Mouse (Mus musculus): ENCODE measurements at regions not wholly inside any gene's neighbourhood (a gene's known extent, or its start where the extent isn't known, plus 50 kb on each side); places are given as distances from the start of the nearest gene placed in this dataset.

- Histone ChIP-seq H3K9ac (no peak overlapping the region), H3K27me3 (replicated peaks) (no peaks in the 10 kb centered on the region), H3K36me3 (replicated peaks) (no peaks in the 10 kb centered on the region), H3K4me1 (peaks cover 21% of the 10 kb centered on the region), H3K4me2 (no peak overlapping the region), H3K4me3 (no peak overlapping the region), H3K9me3 (no peaks in the 10 kb centered on the region), H3K27ac (no peak overlapping the region)
- ATAC-seq (replicated peaks): no peak
Observed at GRCm38 (mm10) chr13:110570386-110570785, 175.5 kb downstream of the Plk2 start.

GRCm38 (mm10) chr13:110573360-110574065 lies 178.7 kb downstream of the Plk2 start:
- H3K27ac ChIP-seq: peak overlapping the region; percentile 80
- H3K4me3 ChIP-seq: no peak overlapping the region
- no peaks in the 10 kb centered on the region for H3K27me3 ChIP-seq (replicated peaks)
- no peak overlapping the region for H3K9ac ChIP-seq
- peak overlapping the region; percentile 7; the same call in 1 of the 2 replicates for H3K4me2 ChIP-seq
- peak; percentile 83 for ATAC-seq (replicated peaks)
- H3K9me3 ChIP-seq: no peaks in the 10 kb centered on the region
- 29% methylated on average over 7 of the region's 7 CpGs for WGBS
- peaks cover 28% of the 10 kb centered on the region for H3K4me1 ChIP-seq
- no peaks in the 10 kb centered on the region for H3K36me3 ChIP-seq (replicated peaks)

DNA sequence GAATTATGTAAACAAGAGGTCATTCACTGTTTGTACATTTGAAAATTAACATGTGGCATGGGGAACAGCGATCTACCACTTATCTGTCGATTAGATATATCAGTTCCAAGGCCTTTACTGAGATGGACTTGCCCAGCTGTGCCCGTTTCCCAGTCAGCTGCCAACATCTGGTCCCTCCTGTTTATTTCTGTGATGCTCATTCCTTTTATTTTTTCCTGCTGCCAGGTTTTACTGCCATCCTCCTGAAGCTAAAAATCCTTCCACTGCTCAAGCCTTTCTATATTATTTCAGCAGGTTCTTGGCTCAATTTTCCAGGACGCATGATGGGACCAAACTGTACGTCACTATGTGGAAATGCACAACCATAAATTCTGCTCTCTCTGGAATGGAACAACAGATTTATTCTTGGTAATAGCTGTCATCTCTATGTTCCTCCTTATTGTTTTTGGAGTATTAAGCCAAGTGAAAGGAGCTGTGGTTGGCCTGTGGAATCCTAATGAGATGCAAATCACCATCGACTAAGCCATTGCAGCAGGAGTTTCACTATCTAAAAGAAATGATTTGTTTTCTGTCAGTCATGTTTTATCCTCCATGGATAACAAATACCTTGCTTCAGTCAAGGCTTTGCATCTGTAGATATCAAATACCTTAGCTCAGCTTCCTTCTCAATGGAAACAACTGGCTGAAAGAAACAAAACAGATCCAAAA lies 180.1 kb downstream of the Plk2 start:
- no peaks in the 10 kb centered on the region for H3K27me3 ChIP-seq (replicated peaks)
- no peaks in the 10 kb centered on the region for H3K36me3 ChIP-seq (replicated peaks)
- WGBS: 44% methylated on average over 6 of the region's 6 CpGs
- peaks cover 28% of the 10 kb centered on the region for H3K4me1 ChIP-seq
- no peaks in the 10 kb centered on the region for H3K9me3 ChIP-seq
- peak; percentile 32; the same call in 1 of the 2 replicates for ATAC-seq (replicated peaks)
- H3K4me2 ChIP-seq: no peak overlapping the region
- no peak overlapping the region for H3K4me3 ChIP-seq
- H3K9ac ChIP-seq: no peak overlapping the region
- H3K27ac ChIP-seq: peak overlapping the region; percentile 80

DNA sequence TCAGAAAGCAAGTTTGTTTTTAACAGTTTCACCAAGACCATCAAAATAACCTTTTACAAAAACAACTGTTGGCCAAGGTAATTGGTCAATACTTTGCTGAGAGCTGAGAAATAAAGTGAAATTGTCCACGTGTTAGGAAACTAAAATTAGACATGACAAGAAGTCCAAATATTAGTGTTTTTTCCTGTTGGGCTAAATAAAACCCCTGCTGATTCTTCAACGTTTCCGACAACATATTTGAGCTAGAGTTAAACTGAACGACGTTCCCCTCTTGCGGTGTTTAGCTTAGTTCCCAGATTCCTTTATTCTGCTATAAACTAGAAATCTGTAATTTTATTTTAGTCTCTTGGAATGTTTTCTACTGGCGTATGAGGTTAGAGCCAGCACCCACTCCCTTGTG lies 183.3 kb downstream of the Plk2 start:
- H3K4me3 ChIP-seq: no peak overlapping the region
- no peaks in the 10 kb centered on the region for H3K9me3 ChIP-seq
- no peak overlapping the region for H3K4me2 ChIP-seq
- H3K9ac ChIP-seq: no peak overlapping the region
- H3K36me3 ChIP-seq (replicated peaks): no peaks in the 10 kb centered on the region
- no peak overlapping the region for H3K27ac ChIP-seq
- H3K27me3 ChIP-seq (replicated peaks): no peaks in the 10 kb centered on the region
- no peak for ATAC-seq (replicated peaks)
- WGBS: 83% methylated on average over 7 of the region's 7 CpGs
- H3K4me1 ChIP-seq: peaks cover 28% of the 10 kb centered on the region

GRCm38 (mm10) chr13:110580166-110580565 lies 185.3 kb downstream of the Plk2 start:
- no peak overlapping the region for H3K9ac ChIP-seq
- WGBS: 73% methylated on average over 4 of the region's 4 CpGs
- ATAC-seq (replicated peaks): no peak
- no peaks in the 10 kb centered on the region for H3K27me3 ChIP-seq (replicated peaks)
- no peak overlapping the region for H3K4me3 ChIP-seq
- no peaks in the 10 kb centered on the region for H3K36me3 ChIP-seq (replicated peaks)
- no peaks in the 10 kb centered on the region for H3K9me3 ChIP-seq
- H3K27ac ChIP-seq: no peak overlapping the region
- H3K4me2 ChIP-seq: no peak overlapping the region
- H3K4me1 ChIP-seq: peaks cover 8% of the 10 kb centered on the region

DNA sequence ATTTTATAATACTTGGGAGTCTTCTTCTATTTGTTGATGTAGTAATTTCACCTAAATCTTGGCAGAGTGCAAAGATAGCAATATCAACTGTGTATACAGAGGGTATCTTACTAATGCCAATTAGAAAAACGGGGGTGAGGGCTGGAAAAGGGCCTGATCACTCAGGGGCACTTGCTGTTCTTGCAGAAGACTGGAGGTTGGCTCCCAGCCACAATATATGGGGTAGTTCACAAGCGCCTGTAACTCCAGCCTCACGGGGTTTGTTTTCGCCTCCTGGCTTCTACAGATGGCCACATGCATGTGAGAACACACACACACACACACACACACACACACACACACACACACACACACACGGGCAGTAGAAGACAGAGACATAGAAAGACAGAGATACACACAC lies 185.7 kb downstream of the Plk2 start:
- H3K27ac ChIP-seq: no peak overlapping the region
- WGBS: 65% methylated on average over 5 of the region's 5 CpGs
- H3K9ac ChIP-seq: no peak overlapping the region
- peaks cover 5% of the 10 kb centered on the region for H3K4me1 ChIP-seq
- no peaks in the 10 kb centered on the region for H3K27me3 ChIP-seq (replicated peaks)
- ATAC-seq (replicated peaks): no peak
- no peak overlapping the region for H3K4me3 ChIP-seq
- no peaks in the 10 kb centered on the region for H3K36me3 ChIP-seq (replicated peaks)
- H3K9me3 ChIP-seq: no peaks in the 10 kb centered on the region
- no peak overlapping the region for H3K4me2 ChIP-seq

DNA sequence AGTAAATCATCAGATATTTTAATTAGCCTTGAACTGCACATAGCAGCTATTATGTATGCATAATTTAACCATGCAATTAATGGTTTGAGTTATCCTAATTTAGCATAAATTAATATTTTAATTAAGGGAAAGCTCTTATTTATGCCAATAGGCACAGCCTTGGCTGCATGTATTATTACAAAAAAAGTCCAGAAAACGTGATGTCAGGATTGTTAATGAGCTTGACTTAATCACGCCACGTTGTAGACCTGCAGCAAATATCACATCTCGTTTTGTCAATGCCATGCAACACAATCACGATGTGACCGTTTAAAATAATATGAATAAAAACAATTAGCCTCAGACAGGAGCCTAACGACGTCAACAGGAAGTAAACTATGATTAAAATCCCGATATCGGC lies 189.9 kb downstream of the Plk2 start:
- Histone ChIP-seq H3K27ac (no peak overlapping the region), H3K36me3 (replicated peaks) (no peaks in the 10 kb centered on the region), H3K9ac (no peak overlapping the region), H3K4me3 (no peak overlapping the region), H3K4me1 (no peaks in the 10 kb centered on the region), H3K9me3 (no peaks in the 10 kb centered on the region), H3K4me2 (no peak overlapping the region), H3K27me3 (replicated peaks) (no peaks in the 10 kb centered on the region)
- ATAC-seq (replicated peaks): peak; percentile 48; the same call in 1 of the 2 replicates
- WGBS: 64% methylated on average over 10 of the region's 10 CpGs

DNA sequence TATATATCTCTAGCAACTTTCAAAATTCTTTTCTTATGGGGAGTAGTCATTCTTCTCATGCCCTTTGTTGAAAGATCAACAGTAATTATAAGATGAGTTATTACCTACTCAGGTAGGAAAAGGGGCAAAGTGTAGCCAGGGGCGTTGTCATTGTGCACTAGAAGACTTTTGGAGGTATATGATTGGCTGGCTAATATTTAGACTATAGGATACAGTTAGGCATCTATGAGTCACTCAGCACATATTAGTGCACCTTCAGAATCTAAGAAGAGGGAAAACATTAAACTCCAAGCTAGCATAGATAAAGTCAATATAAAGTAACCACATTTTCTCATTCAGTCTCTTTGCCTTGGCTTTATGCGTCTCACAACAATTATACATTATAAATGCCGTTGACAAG lies 199.8 kb downstream of the Plk2 start:
- H3K4me1 ChIP-seq: no peaks in the 10 kb centered on the region
- no peaks in the 10 kb centered on the region for H3K36me3 ChIP-seq (replicated peaks)
- H3K4me3 ChIP-seq: no peak overlapping the region
- no peaks in the 10 kb centered on the region for H3K9me3 ChIP-seq
- no peak overlapping the region for H3K4me2 ChIP-seq
- H3K27me3 ChIP-seq (replicated peaks): no peaks in the 10 kb centered on the region
- ATAC-seq (replicated peaks): no peak
- WGBS: 96% methylated on average over 3 of the region's 3 CpGs
- H3K27ac ChIP-seq: no peak overlapping the region
- H3K9ac ChIP-seq: no peak overlapping the region

DNA sequence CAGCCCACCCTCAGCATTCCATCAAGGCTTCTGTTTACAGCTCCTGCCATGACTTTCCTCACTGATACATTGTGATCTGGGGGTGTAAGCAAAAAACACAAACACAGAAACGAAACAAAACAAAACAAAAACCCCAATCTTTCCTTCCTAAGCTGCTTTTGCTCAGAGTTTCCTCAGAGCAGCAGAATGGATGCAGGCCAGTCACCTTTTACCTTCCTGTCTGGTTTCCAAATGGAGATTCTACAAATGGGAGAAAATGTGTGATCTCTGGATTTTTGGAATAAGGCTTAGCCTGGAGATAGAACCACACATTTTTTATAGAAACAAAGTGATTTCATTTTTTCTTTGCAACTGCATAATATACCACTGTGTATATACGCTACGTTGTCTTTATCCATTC lies 204.8 kb downstream of the Plk2 start:
- Histone ChIP-seq H3K9me3 (no peaks in the 10 kb centered on the region), H3K4me2 (no peak overlapping the region), H3K4me3 (no peak overlapping the region), H3K27me3 (replicated peaks) (no peaks in the 10 kb centered on the region), H3K4me1 (no peaks in the 10 kb centered on the region), H3K36me3 (replicated peaks) (no peaks in the 10 kb centered on the region), H3K9ac (no peak overlapping the region), H3K27ac (no peak overlapping the region)
- 83% methylated on average over 3 of the region's 3 CpGs for WGBS
- no peak for ATAC-seq (replicated peaks)

GRCm38 (mm10) chr13:110600377-110600776 lies 205.5 kb downstream of the Plk2 start:
- Histone ChIP-seq H3K36me3 (replicated peaks) (no peaks in the 10 kb centered on the region), H3K27me3 (replicated peaks) (no peaks in the 10 kb centered on the region), H3K4me2 (no peak overlapping the region), H3K27ac (no peak overlapping the region), H3K9me3 (no peaks in the 10 kb centered on the region), H3K9ac (no peak overlapping the region), H3K4me1 (no peaks in the 10 kb centered on the region), H3K4me3 (no peak overlapping the region)
- WGBS: 81% methylated on average over 9 of the region's 9 CpGs
- no peak for ATAC-seq (replicated peaks)

DNA sequence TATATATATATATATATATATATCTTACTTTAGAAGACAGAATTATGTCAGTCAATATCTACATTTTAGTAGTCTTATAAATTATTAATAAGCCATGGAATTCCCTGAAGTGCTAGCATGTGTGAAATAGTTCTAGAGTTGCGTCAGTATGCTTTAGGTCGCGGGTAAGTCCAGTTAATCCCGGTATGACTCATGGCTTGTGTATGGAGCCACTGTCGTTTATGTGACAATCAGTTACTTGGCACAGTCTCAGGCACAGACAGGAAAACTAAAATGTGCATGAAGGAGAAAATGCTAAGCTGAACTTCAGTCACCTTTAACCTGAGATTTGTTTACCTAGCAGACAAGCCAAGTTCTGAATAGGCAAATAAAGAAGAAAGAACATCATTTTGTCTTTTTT lies 206.5 kb downstream of the Plk2 start:
- no peaks in the 10 kb centered on the region for H3K9me3 ChIP-seq
- no peak overlapping the region for H3K9ac ChIP-seq
- no peak for ATAC-seq (replicated peaks)
- no peaks in the 10 kb centered on the region for H3K4me1 ChIP-seq
- H3K4me3 ChIP-seq: no peak overlapping the region
- no peak overlapping the region for H3K27ac ChIP-seq
- no peaks in the 10 kb centered on the region for H3K36me3 ChIP-seq (replicated peaks)
- H3K27me3 ChIP-seq (replicated peaks): no peaks in the 10 kb centered on the region
- no peak overlapping the region for H3K4me2 ChIP-seq
- WGBS: 55% methylated on average over 5 of the region's 5 CpGs

GRCm38 (mm10) chr13:110601840-110602239 lies 207.0 kb downstream of the Plk2 start:
- no peak overlapping the region for H3K27ac ChIP-seq
- no peak overlapping the region for H3K4me2 ChIP-seq
- H3K9me3 ChIP-seq: no peaks in the 10 kb centered on the region
- no peaks in the 10 kb centered on the region for H3K4me1 ChIP-seq
- no peaks in the 10 kb centered on the region for H3K36me3 ChIP-seq (replicated peaks)
- no peak overlapping the region for H3K9ac ChIP-seq
- 84% methylated on average over 6 of the region's 6 CpGs for WGBS
- H3K4me3 ChIP-seq: no peak overlapping the region
- no peak for ATAC-seq (replicated peaks)
- no peaks in the 10 kb centered on the region for H3K27me3 ChIP-seq (replicated peaks)

DNA sequence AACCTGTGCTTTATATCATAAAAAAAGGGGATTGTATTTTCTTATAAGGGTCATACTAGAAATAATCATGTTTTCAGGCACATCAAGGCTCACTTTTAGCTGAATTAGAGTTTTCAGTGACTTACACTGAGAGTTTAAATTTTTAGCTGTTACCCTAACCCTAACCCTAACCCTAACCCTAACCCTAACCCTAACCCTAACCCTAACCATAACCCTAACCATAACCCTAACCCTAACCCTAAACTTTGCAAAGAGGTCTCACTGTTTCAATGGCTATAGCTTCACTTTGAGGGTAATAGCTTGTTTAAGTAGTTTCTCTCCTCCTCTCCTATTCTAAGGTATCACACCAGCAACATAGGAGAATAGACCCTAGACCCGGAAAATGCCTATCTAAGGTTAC lies 208.0 kb downstream of the Plk2 start:
- no peak overlapping the region for H3K4me2 ChIP-seq
- no peaks in the 10 kb centered on the region for H3K9me3 ChIP-seq
- H3K9ac ChIP-seq: no peak overlapping the region
- no peaks in the 10 kb centered on the region for H3K36me3 ChIP-seq (replicated peaks)
- no peak overlapping the region for H3K27ac ChIP-seq
- 89% methylated on average over 1 of the region's 1 CpGs for WGBS
- H3K4me1 ChIP-seq: no peaks in the 10 kb centered on the region
- no peak overlapping the region for H3K4me3 ChIP-seq
- ATAC-seq (replicated peaks): no peak
- H3K27me3 ChIP-seq (replicated peaks): no peaks in the 10 kb centered on the region
